Mouse (Mus musculus) Muller cell, postnatal 12 days (primary cell): ENCODE data around the gene Gpr179.

Experiments
- DNase-seq: peaks from one replicate; pipeline ENCODE4 v3.0.0-alpha.2; 2015; ENCODE audit errors: inconsistent ontology term

Gene Gpr179

DNA sequence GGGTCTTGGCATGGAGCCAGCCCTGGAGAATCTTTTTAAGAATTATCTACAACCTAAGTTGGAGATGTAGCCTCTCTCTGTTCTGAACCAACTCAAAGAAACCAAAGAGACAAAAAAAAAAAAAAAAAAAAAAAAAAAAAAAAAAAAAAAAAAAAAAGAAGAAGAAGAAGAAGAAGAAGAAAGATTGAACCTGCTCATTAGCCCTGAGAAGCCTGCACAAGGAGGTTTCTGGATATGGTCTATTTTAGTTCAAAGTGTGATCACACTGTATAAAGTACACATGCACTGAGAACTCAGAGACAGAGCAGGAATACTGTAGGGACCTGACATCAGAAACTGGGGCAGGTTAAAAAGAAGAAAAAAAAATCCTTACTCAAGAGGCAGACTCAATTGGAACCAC, 64.2 kb downstream of the Gpr179 start:
- no peak for DNase-seq

DNA sequence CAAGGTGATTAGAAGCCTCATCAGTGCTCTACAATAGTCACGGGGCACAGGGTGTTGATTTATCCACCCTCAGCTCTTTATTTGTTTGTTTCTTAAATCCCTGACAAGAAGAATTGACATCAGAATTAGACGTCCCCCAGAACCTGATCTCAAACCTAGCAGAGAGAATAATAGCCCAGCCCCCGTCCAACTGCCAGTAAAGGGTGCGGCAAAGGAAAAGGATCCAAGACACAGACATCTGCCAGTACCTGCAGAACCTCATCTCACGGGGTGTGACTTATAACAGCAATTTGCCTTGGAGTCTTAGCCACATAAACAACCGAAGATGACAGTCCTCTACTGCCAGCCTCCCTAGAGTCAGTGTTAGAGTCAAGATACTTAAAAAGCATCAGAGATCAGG, 64.9 kb downstream of the Gpr179 start:
- no peak for DNase-seq

DNA sequence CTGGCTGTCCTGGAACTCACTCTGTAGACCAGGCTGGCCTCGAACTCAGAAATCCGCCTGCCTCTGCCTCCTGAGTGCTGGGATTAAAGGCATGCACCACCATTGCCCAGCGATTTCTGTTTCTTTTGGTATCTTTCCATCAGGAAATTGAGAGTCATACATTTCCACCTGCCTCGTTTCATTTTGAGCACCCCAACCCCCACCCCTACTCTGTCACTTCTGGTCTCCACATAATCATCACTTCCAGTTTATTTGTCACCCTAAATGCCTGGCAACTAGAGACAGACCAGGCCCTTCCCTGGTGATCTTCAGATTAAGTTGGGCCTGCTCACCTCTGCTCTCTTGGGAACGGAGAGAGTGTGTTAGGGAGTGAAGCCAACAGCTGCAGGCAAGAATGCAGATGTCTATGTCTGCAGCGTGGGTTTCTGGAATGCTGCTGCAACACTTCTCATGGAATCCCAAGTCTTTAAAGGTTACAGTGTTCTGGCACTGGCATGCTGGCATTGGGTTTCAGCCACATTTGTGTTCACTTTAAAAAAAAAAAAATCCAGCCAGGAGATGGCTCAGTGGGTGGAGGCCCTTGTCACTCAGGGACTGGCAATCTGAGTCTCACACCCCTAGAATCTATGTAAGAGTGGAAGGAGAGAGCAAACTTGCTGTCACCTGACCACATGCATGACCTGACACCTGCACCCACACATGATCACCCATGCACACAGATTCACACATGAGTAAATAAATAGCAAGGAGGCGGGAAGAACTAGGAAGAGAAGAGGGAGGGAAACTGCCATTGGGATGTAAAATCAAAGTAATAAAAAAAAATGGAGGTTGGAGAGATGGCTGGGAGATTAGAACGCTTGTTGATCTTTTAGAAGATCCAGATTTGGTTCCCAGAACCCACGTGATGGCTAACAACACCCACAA, 65.8 kb downstream of the Gpr179 start:
- DNase-seq, result peak; percentile 50

DNA sequence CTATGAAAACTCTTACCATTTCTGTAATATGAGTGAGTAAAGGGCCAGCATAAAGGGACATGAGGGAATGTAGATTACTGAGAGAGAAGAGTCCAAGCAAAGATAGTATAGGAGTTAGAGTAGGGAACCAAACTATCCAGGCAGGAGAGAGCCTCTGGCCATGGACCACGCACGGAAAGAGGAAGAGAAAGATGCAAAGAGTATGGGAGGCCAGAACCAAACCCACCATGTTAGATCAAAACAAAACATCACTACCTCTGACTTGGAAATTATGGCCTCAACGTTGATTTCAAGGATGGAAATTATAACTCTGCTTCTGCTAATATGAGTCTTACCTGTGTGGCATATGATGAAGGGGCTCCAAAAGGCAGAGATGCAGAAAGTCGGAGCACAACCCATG, 67.0 kb downstream of the Gpr179 start:
- DNase-seq, result no peak

DNA sequence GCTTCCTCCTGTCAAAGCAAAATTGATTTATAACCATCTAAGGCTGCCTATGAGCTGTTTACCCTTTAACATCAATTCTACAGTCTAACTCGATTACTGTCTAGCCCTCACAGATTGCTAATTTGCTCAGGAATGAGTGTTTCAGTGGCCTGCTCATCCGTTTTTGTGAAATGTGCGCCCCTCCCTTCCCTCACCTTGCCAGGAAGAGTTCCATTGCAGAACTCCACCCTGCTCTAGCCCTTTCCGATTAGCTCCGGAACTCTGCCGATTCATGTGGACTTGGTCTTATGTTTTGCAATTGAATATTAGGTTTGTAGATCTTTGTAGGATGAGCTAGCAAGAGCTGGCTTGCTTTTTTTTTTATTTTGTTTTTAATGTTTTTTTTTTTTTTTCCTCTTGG, 69.7 kb downstream of the Gpr179 start:
- DNase-seq, result no peak
